Mouse (Mus musculus): Measurements from ENCODE around the gene Map1b.

DNA sequence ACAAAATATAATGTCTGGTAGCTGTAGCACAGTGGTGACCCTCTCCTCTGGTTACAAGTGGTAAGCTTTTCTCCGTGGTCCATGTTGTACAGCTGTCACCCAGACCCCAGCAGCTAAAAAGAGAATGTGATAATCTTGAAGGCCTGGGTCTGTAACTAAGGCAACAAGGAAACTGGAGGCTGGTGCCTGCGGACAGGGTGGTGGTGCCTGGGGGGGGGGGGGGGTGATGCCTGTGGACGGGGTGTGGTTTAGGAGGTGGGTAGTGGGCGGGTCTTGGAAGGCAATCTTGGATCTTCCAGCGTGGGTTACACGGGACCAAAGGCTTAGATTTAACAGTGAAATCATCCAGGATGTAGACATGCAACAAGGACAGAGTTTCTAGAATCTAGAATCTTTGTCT, 134.0 kb downstream of the Map1b start:
- TF ChIP-seq HCFC1 (IDR thresholded peaks at IDR 0.05; ENCODE audit: borderline replicate concordance, insufficient read depth, low read length) (no peak), CHD2 (IDR thresholded peaks at IDR 0.05; ENCODE audit: low read depth, low read length) (no peak), ZNF384 (IDR thresholded peaks at IDR 0.05; ENCODE audit: low read depth, low read length) (no peak)

Data from ES-E14 (cell line).